Mouse (Mus musculus): ENCODE data around the gene Bpnt1. TPM values are rescaled to one million over a fixed set of nuclear protein-coding genes. Genes with fewer than 3 reads are reported as not detected.
"Not testable (repeated sequence)": the region's sequence is repeated elsewhere in the genome, so short reads cannot be mapped to it uniquely, and the experiment has no call there.

Bpnt1 gene
- polyA plus RNA-seq, 1 experiment from 2014 or later = 56.4 TPM

GRCm38 (mm10) chr1:185298496-185298895 lies 33.5 kb upstream of the Bpnt1 start:
- H3K36me3 ChIP-seq (ENCODE audit: insufficient read depth, low read length) = peaks cover 45% of the 10 kb centered on the region

GRCm38 (mm10) chr1:185302816-185303215 lies 29.1 kb upstream of the Bpnt1 start:
- H3K9ac ChIP-seq (replicated peaks; ENCODE audit: low read length) = no peak overlapping the region
- H3K4me3 ChIP-seq (ENCODE audit: low read length) = no peak overlapping the region
- ATAC-seq (ENCODE audit: low FRiP score, low TSS enrichment) = no peak
- H3K9me3 ChIP-seq (ENCODE audit: low read length) = no peaks in the 10 kb centered on the region
- H3K27me3 ChIP-seq (ENCODE audit: insufficient read depth, low read length) = no peaks in the 10 kb centered on the region
- no peaks in the 10 kb centered on the region for H3K4me1 ChIP-seq (ENCODE audit: insufficient read depth, low read length)
- no peak overlapping the region for H3K27ac ChIP-seq (ENCODE audit: low read length)
- 96% methylated on average over 6 of the region's 6 CpGs for WGBS
- peaks cover 33% of the 10 kb centered on the region for H3K36me3 ChIP-seq (ENCODE audit: insufficient read depth, low read length)
- H3K4me2 ChIP-seq (replicated peaks; ENCODE audit: low read depth, low read length) = no peak overlapping the region

More at GRCm38 (mm10) chr1:185298496-185298895, 33.5 kb upstream of the Bpnt1 start:
- ATAC-seq (ENCODE audit: low FRiP score, low TSS enrichment) = no peak
- 91% methylated on average over 8 of the region's 8 CpGs for WGBS
- Histone ChIP-seq H3K27me3 (ENCODE audit: insufficient read depth, low read length) (no peaks in the 10 kb centered on the region), H3K4me2 (replicated peaks; ENCODE audit: low read depth, low read length) (no peak overlapping the region), H3K4me3 (ENCODE audit: low read length) (no peak overlapping the region), H3K27ac (ENCODE audit: low read length) (no peak overlapping the region), H3K9ac (replicated peaks; ENCODE audit: low read length) (no peak overlapping the region), H3K9me3 (ENCODE audit: low read length) (no peaks in the 10 kb centered on the region), H3K4me1 (ENCODE audit: insufficient read depth, low read length) (no peaks in the 10 kb centered on the region)

- Histone ChIP-seq H3K36me3 (ENCODE audit: insufficient read depth, low read length) (peaks cover 37% of the 10 kb centered on the region), H3K4me3 (ENCODE audit: low read length) (no peak overlapping the region), H3K27ac (ENCODE audit: low read length) (no peak overlapping the region), H3K4me2 (replicated peaks; ENCODE audit: low read depth, low read length) (no peak overlapping the region), H3K9me3 (ENCODE audit: low read length) (no peaks in the 10 kb centered on the region), H3K27me3 (ENCODE audit: insufficient read depth, low read length) (no peaks in the 10 kb centered on the region), H3K9ac (replicated peaks; ENCODE audit: low read length) (no peak overlapping the region), H3K4me1 (ENCODE audit: insufficient read depth, low read length) (no peaks in the 10 kb centered on the region)
- ATAC-seq (ENCODE audit: low FRiP score, low TSS enrichment) = 0 out of 2 replicates have a peak, but pooled peaks have one; percentile 31
- WGBS = 97% methylated on average over 12 of the region's 12 CpGs
Measured at GRCm38 (mm10) chr1:185306836-185307235, 25.1 kb upstream of the Bpnt1 start.

- Histone ChIP-seq H3K9ac (replicated peaks; ENCODE audit: low read length) (no peak overlapping the region), H3K4me2 (replicated peaks; ENCODE audit: low read depth, low read length) (no peak overlapping the region), H3K4me1 (ENCODE audit: insufficient read depth, low read length) (no peaks in the 10 kb centered on the region), H3K4me3 (ENCODE audit: low read length) (no peak overlapping the region), H3K27ac (ENCODE audit: low read length) (no peak overlapping the region), H3K27me3 (ENCODE audit: insufficient read depth, low read length) (no peaks in the 10 kb centered on the region), H3K36me3 (ENCODE audit: insufficient read depth, low read length) (peaks cover 38% of the 10 kb centered on the region), H3K9me3 (ENCODE audit: low read length) (no peaks in the 10 kb centered on the region)
- no peak for ATAC-seq (ENCODE audit: low FRiP score, low TSS enrichment)
- WGBS = 86% methylated on average over 7 of the region's 7 CpGs
Measured at GRCm38 (mm10) chr1:185307645-185308044, 24.3 kb upstream of the Bpnt1 start.

- no peak overlapping the region for H3K27ac ChIP-seq (ENCODE audit: low read length)
- H3K4me2 ChIP-seq (replicated peaks; ENCODE audit: low read depth, low read length) = no peak overlapping the region
- no peaks in the 10 kb centered on the region for H3K27me3 ChIP-seq (ENCODE audit: insufficient read depth, low read length)
- no peak for ATAC-seq (ENCODE audit: low FRiP score, low TSS enrichment)
- no peaks in the 10 kb centered on the region for H3K9me3 ChIP-seq (ENCODE audit: low read length)
- no peak overlapping the region for H3K4me3 ChIP-seq (ENCODE audit: low read length)
- H3K36me3 ChIP-seq (ENCODE audit: insufficient read depth, low read length) = peaks cover 36% of the 10 kb centered on the region
- 92% methylated on average over 2 of the region's 2 CpGs for WGBS
- H3K4me1 ChIP-seq (ENCODE audit: insufficient read depth, low read length) = no peaks in the 10 kb centered on the region
- no peak overlapping the region for H3K9ac ChIP-seq (replicated peaks; ENCODE audit: low read length)
Measured at GRCm38 (mm10) chr1:185308334-185308733, 23.6 kb upstream of the Bpnt1 start.

GRCm38 (mm10) chr1:185308908-185309307 lies 23.0 kb upstream of the Bpnt1 start:
- Histone ChIP-seq H3K4me1 (ENCODE audit: insufficient read depth, low read length) (no peaks in the 10 kb centered on the region), H3K4me3 (ENCODE audit: low read length) (no peak overlapping the region), H3K9me3 (ENCODE audit: low read length) (no peaks in the 10 kb centered on the region), H3K9ac (replicated peaks; ENCODE audit: low read length) (no peak overlapping the region), H3K4me2 (replicated peaks; ENCODE audit: low read depth, low read length) (no peak overlapping the region), H3K27ac (ENCODE audit: low read length) (no peak overlapping the region), H3K36me3 (ENCODE audit: insufficient read depth, low read length) (peaks cover 39% of the 10 kb centered on the region), H3K27me3 (ENCODE audit: insufficient read depth, low read length) (no peaks in the 10 kb centered on the region)
- no peak for ATAC-seq (ENCODE audit: low FRiP score, low TSS enrichment)
- WGBS = 85% methylated on average over 4 of the region's 4 CpGs

- Histone ChIP-seq H3K9me3 (ENCODE audit: low read length) (no peaks in the 10 kb centered on the region), H3K36me3 (ENCODE audit: insufficient read depth, low read length) (peaks cover 45% of the 10 kb centered on the region), H3K4me2 (replicated peaks; ENCODE audit: low read depth, low read length) (no peak overlapping the region), H3K4me3 (ENCODE audit: low read length) (no peak overlapping the region), H3K4me1 (ENCODE audit: insufficient read depth, low read length) (no peaks in the 10 kb centered on the region), H3K9ac (replicated peaks; ENCODE audit: low read length) (no peak overlapping the region), H3K27me3 (ENCODE audit: insufficient read depth, low read length) (no peaks in the 10 kb centered on the region), H3K27ac (ENCODE audit: low read length) (no peak overlapping the region)
- no peak for ATAC-seq (ENCODE audit: low FRiP score, low TSS enrichment)
- 90% methylated on average over 9 of the region's 9 CpGs for WGBS
Measured at GRCm38 (mm10) chr1:185311949-185312348, 20.0 kb upstream of the Bpnt1 start.

- peaks cover 44% of the 10 kb centered on the region for H3K36me3 ChIP-seq (ENCODE audit: insufficient read depth, low read length)
Measured at GRCm38 (mm10) chr1:185314546-185314945, 17.4 kb upstream of the Bpnt1 start.

GRCm38 (mm10) chr1:185315846-185316568 lies 15.9 kb upstream of the Bpnt1 start:
- Histone ChIP-seq H3K9me3 (ENCODE audit: low read length) (no peaks in the 10 kb centered on the region), H3K9ac (replicated peaks; ENCODE audit: low read length) (no peak overlapping the region)
- WGBS = 82% methylated on average over 16 of the region's 16 CpGs

More at GRCm38 (mm10) chr1:185314546-185314945, 17.4 kb upstream of the Bpnt1 start:
- no peak overlapping the region for H3K4me3 ChIP-seq (ENCODE audit: low read length)
- no peaks in the 10 kb centered on the region for H3K27me3 ChIP-seq (ENCODE audit: insufficient read depth, low read length)
- H3K4me2 ChIP-seq (replicated peaks; ENCODE audit: low read depth, low read length) = no peak overlapping the region
- no peak overlapping the region for H3K27ac ChIP-seq (ENCODE audit: low read length)
- H3K4me1 ChIP-seq (ENCODE audit: insufficient read depth, low read length) = no peaks in the 10 kb centered on the region
- 84% methylated on average over 4 of the region's 4 CpGs for WGBS
- no peak for ATAC-seq (ENCODE audit: low FRiP score, low TSS enrichment)
- no peaks in the 10 kb centered on the region for H3K9me3 ChIP-seq (ENCODE audit: low read length)
- no peak overlapping the region for H3K9ac ChIP-seq (replicated peaks; ENCODE audit: low read length)

GRCm38 (mm10) chr1:185327754-185328345 lies 4.1 kb upstream of the Bpnt1 start:
- H3K4me1 ChIP-seq (ENCODE audit: insufficient read depth, low read length) = peaks cover 19% of the 10 kb centered on the region; the same call in 1 of the 2 replicates
- H3K27ac ChIP-seq (ENCODE audit: low read length); H3K27me3 ChIP-seq (ENCODE audit: insufficient read depth, low read length); H3K9me3 ChIP-seq (ENCODE audit: low read length); ATAC-seq (ENCODE audit: low FRiP score, low TSS enrichment): not testable (repeated sequence)
- peak overlapping the region; percentile 69 for H3K4me2 ChIP-seq (replicated peaks; ENCODE audit: low read depth, low read length)
- H3K9ac ChIP-seq (replicated peaks; ENCODE audit: low read length) = peak overlapping the region; percentile 98
- H3K36me3 ChIP-seq (ENCODE audit: insufficient read depth, low read length) = peaks cover 28% of the 10 kb centered on the region
- H3K4me3 ChIP-seq (ENCODE audit: low read length) = peak overlapping the region; percentile 97
- 50% methylated on average over 3 of the region's 3 CpGs for WGBS

More at GRCm38 (mm10) chr1:185315846-185316568, 15.9 kb upstream of the Bpnt1 start:
- Histone ChIP-seq H3K4me1 (ENCODE audit: insufficient read depth, low read length) (no peaks in the 10 kb centered on the region), H3K36me3 (ENCODE audit: insufficient read depth, low read length) (peaks cover 54% of the 10 kb centered on the region), H3K27me3 (ENCODE audit: insufficient read depth, low read length) (no peaks in the 10 kb centered on the region), H3K4me3 (ENCODE audit: low read length) (no peak overlapping the region), H3K27ac (ENCODE audit: low read length) (no peak overlapping the region), H3K4me2 (replicated peaks; ENCODE audit: low read depth, low read length) (no peak overlapping the region)
- ATAC-seq (ENCODE audit: low FRiP score, low TSS enrichment) = no peak
